Mouse (Mus musculus) Muller cell, postnatal 12 days (primary cell): Measurements from ENCODE around the gene Rabgap1l.

ENCODE experiments used
- DNase-seq: peaks from one replicate; pipeline ENCODE4 v3.0.0-alpha.2; 2015; ENCODE audit errors: inconsistent ontology term

The Rabgap1l gene

DNA sequence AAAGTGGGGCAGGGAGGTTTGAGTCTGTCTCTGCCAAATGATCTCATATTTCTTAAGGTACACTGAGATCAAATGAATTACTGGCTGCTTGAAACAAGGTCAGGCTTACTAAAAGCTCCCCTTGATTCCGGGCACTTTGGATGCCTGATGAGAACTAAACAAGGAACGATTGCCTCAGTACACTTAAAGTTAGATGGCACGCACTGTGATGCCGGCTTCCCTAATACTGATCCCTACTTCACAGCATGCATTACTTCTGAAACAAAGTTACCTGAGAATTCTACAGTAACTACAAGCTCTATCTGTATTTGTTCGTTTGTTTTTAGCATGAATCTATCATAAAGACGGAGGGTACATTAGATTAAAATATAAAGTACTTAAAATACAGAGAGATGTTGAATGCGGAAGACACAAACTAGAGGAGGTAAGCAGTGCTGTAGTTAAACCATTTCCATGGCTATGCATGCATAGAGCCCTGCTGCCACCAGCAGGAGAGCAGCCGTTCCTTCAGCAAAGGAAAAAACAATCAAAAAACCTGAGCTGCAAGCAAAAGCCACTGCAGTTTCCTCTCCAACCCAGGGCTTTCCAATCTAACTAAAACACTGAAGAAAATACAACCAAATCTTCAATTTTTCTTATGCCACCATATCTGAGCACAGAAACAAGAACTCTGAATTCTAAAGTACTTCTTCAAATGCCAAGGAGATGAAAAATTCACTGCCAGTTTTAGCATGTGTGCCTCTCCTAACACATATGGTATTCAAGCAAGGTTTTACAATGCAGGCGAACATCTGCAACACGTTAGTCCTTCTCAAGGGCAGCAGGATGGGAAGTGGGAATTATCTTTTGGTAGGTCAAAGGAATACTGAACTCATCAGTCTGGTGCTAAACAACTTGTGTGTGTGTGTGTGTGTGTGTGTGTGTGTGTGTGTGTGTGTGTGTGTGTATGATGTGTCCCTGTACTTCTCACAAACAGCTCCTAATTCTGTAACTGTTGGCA, 415.4 kb downstream of the Rabgap1l start:
- DNase-seq: peak; percentile 35

DNA sequence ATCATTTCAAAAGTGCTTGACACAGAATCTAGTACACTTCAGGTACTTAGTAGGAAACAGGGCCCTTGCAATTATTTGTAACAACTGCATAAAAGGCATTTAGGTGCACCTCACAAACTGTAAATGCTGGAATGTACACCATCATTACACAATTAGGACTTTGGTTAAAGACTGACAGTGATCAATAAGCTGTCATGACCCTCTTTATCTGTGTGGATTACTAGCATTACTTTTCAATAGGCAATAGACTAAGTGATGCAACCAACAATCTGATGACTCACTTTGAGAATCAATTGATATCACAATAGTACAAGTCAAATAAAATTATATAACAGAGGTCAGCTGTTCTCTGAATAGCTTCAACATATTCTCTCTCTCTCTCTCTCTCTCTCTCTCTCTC, 418.5 kb downstream of the Rabgap1l start:
- no peak for DNase-seq

DNA sequence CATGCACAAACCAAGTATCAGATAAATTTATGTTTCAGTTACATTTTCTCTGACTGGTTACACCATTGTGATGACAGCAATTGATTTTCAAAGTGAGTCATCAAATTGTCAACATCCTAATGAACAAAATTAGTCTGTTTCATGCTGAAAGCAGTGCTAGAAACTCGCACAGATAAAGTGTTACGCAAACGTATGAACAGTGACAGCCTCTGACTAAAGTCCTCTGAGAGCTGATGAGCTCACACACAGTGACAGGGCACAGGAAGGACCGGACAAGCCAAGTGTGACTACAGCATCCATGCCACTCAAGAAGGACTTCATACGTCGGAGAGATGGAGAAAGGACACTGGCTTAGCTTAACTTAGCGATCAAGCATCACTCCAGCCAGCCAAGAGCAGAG, 419.7 kb downstream of the Rabgap1l start:
- no peak for DNase-seq

DNA sequence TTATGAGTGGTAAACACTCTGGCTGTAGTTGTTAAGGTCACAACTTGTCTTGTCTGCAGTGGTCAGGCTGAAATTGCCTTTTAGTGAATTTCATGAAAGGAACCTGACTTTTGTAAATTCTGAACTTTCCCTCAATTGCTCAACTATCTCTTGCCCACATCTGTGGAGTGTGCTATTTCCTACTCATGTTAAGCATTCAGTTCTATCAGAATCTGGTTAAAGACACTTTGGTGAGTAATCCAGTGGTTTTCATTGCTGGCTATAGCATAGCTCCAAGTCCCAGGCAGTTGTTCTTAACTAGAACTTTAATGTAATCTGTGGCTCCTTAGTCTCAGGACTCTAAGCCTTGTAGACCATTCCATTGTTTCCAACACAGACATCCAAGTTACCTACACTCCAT, 421.3 kb downstream of the Rabgap1l start:
- no peak for DNase-seq

DNA sequence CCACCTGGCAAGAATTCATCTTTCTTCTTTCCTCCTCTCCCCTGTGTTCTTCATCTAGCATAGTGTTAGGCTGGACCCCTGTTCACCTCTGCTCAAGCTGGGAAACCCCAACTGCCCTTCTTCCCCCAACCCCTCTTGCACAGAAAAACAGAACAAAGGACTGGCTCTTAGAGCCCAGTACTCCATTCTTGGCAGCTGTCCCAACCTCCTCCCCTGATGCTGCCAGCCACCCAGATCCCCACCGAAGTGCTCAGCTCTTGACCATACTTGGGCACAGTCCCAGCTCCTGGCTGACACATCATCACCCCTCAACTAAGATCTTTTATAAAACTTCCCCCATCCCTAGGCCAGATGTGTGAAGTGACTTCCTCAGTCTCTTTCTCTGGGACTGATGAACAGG, 422.5 kb downstream of the Rabgap1l start:
- peak; percentile 72 for DNase-seq

DNA sequence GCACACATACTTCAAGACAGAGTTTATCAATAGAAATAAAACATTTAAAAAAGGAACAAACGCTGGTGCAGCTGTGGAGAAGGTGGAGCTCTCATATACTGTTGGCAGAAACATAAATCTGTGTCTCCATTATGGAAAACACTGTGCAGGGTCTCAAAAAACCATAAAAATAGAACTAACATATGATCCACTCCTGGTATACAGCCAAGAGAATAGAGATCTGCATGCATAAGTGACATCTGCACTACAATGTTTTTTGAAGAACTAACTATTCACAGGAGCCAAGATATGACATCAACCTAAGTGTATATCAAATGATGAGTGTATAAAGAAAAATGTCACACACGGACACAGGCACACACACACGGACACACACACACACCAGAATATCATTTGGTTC, 426.4 kb downstream of the Rabgap1l start:
- no peak for DNase-seq

DNA sequence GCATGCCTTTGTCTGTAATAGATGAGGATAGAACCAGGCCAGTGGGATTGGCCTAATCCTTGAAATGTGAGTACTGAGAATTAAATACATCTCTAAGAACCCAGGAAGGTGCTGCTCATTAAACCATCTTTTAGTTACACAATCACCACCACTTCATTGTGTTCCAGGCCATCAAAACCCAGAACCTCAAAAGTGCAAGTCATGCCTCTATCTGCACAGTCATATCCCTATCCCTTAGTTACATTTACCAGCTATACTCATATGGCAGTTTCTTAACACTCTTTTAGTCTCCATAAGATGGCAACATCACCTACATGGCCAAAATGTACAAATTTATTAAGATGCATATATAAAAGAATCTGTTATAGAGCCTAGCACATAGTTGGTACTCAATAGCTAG, 435.7 kb downstream of the Rabgap1l start:
- DNase-seq: no peak

DNA sequence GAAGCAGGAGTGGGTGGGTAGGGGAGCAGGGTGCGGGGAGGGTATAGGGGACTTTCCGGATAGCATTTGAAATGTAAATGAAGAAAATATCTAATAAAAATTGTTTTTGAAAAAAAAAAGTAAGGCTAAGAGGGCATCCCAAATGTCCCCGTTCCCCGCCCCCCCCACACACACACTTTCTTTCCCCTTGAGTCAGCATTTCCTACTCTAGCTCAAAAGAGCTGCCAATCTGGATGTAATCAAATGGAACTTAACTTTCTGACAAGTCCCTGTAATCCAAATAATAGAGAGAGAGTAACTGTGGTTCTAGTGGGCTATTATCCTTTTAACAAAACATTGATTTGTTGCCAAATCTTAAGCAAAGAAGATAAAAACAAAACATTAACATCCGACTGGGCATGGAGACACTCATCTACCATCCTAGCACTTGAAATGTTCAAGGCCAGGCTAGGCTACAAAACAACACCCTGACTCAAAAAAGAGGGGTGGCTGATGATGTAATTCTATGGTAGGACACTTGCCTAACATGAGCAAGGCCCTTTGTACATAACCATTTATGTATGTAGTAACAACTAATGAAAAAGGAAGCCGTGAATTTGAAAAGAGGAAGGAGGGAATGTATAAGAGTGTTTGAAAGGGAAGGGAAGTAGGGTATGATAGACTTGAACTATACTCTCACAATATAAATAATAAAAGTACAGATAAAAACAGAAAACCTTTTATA, 439.1 kb downstream of the Rabgap1l start:
- no peak for DNase-seq

DNA sequence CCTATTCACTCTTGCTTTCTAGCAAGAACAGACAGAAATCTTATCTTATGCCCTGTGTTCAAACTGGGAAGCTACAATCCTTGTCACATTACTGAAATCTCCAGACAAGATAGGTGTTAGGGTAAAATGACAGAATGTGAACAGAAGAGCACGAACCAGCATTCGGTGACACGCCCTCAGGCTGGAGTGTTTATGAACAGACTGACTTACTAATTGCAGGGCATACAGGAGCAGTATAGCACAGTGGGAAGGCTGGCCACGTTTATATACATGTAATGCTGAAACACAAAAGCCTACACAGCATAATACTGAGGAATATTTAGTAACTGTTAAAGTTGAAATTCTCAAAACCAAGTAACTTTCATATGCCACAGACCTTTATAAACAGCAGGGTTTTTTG, 440.7 kb downstream of the Rabgap1l start:
- no peak for DNase-seq

DNA sequence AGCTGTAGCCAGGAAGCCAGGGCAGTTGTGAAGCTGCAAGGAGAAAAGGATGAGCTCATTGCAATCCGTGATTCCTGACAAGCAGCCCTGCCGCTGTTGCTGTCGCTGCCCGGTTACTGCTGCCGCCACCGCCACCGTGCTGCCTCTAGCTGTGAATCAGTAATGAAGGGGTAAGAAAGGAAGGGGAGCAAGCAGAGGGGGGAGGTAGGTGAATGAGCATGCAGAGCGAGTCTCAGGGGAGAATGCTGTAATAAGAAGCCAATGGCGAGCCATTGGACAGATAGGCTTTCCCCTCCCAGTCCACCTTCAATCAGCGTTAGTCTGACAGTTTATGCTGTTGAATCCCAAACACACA, 441.2 kb downstream of the Rabgap1l start:
- DNase-seq: peak; percentile 67

DNA sequence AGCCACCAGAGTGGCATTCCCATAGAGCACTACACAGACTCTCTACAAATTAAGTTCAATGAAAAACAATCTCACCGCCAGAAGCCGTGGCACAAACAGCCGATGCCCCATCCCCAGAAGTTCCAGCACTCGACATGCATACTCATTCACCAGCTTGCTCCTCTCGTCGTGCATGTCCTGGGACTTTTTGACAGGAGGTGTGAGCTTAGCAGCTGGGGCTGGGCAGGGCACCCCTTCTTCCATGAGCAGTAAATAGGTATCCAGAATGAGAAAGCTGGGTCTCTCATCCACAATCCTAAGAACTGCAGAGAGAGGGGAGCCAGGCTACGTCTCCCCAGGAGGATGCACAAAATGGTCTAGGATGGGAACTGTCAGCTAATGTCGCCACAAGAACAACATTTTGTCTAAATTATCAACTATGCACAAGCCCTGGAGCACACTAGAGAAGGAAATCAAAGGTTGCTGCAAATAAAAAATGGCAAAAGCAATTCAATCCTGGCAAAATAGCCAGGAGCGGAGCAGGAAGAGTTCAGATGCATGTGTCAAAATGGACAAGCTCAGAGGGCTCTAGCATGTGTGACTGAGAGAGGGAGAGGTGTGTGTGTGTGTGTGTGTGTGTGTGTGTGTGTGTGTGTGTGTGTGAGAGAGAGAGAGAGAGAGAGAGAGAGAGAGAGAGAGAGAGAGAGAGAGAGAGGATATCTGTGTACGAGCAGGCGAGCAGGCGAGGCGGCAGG, 441.7 kb downstream of the Rabgap1l start:
- DNase-seq: peak; percentile 22

DNA sequence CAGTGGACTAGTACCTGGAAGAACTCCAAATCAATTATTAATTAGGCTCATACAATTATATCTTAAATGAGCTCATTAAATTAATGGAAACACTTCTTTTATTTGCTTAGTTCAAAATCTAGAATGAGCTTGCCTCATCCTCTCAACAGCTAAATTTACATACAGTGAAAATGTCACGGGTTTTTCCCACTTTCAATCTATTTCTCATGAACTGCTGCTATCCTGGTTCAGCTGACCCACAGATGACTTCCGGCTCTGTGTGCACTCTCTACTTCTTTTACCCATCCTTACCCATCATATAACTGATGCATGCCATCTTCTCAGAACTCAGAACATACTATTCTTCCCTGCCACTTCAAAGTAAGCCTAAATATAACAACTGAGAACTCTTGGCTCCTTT, 452.4 kb downstream of the Rabgap1l start:
- DNase-seq: no peak

DNA sequence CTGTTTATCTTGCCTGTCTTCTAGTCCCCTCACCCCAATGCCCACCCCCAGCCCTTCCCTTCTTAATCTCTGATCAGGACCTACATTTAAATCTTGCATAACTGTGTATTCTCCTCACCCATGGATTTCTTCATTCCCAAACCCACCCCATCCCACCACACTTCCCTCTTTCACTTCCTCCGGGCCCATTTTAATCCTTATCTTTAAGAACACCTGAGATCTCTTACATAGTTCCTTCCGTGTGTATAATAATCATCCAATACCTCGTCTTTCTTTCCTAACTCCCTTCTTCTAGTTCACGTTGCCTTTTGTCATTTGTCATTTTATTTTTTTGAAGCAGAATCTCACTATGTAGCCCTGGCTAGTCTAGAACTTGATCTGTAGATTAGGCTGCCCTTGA, 453.6 kb downstream of the Rabgap1l start:
- DNase-seq: no peak

DNA sequence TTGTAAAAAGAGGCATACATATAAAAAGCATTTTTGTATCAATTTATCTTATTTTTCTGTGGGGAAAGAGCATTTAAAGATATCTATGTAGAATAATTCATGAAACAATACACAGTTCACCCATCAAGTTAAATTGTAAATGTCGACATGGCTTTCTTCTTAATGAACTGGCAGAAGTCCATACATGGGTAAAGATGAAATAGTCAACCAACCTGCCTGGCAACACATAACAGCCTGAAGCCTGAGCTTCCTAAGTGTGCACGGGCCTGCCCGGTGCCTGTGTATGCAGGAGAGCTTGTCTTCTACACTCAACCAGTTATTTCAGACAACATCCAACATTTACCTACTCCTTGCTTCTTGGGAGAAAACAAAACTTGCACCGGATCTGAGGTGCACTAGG, 458.2 kb downstream of the Rabgap1l start:
- no peak for DNase-seq

DNA sequence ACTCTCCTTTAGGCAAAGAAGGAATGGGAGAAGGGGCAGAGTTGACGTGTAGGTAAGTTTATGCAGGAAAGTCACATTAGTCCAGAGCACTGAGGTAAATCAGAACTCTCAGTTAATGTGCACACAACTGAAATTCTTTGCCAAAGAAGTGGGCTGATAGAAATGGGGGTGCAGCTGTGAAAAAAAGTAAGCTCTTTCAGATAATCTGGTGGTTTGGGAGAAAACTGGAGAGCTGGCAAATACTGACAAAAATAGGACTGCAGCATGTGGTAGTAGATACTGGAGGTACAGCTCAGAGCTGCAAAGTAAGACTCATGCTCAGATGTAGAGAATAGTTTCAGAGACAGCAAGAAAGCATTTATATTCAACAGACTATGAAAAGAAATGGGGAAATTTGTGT, 462.2 kb downstream of the Rabgap1l start:
- no peak for DNase-seq

DNA sequence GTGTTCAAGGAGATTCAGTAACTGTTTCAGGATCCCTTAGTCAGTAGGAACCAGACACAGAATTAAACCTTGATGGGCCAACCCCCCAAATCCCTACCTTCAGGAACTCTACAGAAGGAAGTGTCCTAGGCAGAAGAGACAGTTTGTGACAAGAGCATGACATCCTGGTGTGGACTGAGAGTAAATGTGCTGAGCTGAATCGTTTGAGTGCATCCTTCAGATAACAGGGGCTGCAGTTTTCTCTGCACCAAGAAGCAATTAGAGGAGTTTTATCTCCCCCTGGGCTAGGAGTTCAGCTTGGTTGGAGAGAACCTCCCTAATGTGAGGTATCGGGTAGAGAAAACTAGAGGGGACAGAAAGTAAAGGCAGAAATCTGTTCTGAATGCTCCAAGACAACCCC, 462.8 kb downstream of the Rabgap1l start:
- no peak for DNase-seq

DNA sequence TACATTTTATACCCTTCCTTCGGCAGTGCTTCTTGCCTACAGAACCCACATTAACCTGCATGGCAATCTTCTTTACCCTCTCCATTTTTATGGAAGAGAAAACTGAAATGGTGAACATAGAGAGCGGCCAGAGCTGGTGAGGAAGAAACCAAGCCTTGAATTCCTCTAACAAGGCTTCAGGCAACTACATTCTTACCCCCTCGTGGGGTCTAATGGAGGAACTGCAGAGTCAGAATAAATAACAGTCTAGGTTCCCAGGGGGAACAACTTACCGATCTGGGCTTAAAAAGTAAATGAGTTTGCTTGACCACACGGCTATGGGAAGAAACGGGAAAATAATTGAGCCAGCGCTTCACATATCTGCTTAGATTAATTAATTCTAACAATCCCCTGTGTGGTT, 463.2 kb downstream of the Rabgap1l start:
- no peak for DNase-seq

DNA sequence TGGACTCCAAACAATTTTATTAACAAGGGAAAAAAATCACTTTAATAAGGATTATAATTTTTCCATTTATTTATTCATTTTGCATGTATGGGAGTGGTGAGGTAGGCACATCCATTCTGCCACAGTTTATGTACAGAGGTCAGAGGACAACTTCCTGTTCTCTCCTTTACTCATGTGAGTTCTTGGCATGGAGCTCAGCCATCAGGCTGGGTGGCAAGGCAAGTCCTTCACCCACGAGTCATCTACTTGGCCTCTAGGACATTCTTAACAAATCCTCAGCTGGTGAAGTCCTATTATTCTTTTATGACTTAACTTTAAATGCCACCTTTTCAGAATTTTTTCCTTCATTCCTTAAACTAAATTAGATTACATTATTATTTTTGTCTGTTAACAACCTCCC, 465.5 kb downstream of the Rabgap1l start:
- DNase-seq: no peak

DNA sequence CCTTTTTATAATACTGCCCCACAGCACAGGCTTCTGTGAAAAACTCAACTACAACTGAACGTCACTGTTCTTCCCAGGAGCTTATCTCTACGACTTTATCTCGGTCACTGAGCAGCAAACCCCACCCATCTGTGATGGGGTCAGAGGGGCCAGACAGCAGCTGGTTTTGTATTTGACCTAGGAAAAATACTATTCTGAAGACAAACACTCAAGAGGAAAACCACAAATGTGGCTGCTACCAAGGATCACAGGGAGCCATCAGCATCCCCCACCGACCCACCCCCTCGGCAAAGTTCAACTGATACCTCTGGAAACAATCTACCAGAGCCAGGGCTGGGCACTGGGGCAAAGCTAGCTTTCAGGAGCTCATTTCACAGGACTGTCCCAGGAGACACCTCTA, 467.5 kb downstream of the Rabgap1l start:
- no peak for DNase-seq

DNA sequence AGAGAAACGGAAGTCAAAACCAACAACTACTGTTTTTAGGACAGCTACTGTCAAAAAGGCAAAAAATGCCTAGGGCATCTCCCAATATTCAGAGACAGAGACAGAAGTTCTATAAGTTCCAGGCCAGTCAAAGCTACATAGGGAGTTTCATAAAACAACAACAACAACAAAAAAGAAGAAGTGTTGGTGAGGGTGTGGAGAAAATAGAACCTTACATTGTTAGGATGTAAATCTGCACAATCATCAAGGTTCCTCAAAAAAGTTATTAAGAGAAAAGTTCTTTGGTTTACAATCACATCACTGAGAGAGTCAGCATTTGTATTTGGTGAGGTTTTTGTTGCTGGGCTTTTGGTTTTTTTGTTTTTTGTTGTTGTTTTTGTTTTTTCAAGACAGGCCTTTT, 472.3 kb downstream of the Rabgap1l start:
- no peak for DNase-seq

DNA sequence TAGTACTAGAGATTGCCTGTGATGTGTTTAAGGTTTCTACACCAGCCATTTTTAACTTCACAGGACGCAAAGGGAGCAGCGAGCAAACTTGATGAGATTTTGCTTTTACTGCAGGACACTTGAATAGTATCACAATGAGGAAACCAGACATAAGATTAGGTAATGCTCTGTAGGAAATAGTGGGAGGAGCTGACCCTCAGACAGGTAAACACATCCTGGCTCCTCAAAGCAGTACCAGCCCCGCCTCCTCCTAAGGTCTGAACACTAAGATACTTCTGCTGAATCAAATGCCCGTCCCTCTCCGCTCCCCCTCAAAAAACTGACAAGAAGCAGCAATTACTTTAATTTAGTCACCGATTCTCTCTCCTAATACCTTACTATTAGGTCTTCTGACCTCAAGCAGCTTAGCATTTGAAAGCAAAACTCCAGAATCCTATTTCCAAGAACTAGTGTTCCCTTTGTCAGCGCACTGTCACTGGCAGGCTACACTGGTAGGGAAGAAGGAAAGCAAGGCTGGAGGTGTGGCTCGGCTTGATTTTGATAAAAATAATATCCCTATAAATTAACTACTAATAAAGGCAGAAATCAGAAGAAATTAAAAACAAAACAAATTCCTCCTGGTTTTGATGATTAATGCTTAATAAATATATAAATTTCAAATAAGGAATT, 474.8 kb downstream of the Rabgap1l start:
- DNase-seq: no peak

DNA sequence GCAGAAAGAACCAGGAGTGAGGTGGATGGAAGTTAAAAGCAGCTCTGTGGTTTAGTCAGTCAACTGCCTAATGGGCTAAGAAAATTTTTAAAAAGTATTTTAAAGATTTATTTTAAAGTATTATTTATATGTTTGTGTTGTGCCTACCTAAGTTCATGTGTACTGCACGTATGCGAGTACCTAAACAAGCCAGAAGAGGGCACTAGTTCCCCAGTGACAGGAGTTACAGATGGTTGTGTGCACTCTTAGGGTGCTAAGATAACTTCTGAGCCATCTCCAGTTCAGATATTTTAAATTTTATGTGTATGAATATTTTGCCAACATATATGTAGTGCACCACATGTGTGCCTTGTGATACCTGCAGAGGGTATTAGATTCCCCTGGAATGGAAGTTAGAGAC, 476.8 kb downstream of the Rabgap1l start:
- no peak for DNase-seq
